Mouse (Mus musculus) 3T3-L1 (cell line): Measurements from ENCODE around the gene Olfr23.
"Not testable (repeated sequence)": the region's sequence is repeated elsewhere in the genome, so short reads cannot be mapped to it uniquely, and the experiment has no call there.

Experiments used
- DNase-seq: peaks from one replicate; pipeline ENCODE4 v3.0.0-alpha.2; 2015; ENCODE audit warnings: low read depth, low spot score

Gene Olfr23

DNA sequence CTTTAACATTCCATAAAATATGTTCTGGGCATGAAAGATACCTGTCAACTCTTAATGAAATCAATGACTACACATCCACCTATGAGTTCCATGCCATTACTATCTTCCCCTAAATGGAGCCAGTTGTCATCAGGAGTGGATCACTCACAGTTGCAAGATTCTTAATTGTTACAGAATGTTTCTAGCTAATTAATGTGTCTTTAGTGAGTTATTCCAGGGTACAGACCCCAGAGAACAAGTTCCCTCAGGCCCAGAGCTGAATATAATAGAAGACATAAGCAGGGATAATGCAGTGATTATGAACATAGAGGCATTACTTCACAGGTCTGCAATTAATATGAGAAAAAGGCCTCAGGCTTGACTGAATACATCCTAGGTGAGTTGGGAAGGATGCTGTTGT, at the start of gene Olfr23:
Olfr23 (plus strand) TSS at position 301 of the 400 bp plus-strand sequence.
- DNase-seq, result no peak

DNA sequence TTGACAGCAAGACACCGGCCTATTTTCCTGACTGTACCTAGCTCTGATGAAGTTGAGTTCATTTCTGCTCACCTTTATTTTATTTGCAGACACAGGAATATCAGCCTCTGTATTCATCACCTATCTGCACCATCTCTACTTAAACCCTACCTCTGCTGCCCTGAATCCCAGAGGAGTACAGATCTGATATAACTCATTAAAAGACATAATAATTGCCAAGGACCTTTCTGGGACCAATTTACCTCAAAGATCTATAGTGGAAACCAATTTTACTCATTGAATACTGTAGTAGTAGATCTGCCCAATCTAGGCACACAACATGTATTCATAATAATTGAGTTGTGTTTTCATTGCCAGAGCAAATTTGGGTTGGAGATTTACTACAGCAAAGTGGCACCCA, 45.8 kb upstream of the Olfr23 start, which contains the start of gene Olfr394:
Olfr394 (minus strand) TSS at position 101 of the 400 bp plus-strand sequence.
- DNase-seq, result no peak

DNA sequence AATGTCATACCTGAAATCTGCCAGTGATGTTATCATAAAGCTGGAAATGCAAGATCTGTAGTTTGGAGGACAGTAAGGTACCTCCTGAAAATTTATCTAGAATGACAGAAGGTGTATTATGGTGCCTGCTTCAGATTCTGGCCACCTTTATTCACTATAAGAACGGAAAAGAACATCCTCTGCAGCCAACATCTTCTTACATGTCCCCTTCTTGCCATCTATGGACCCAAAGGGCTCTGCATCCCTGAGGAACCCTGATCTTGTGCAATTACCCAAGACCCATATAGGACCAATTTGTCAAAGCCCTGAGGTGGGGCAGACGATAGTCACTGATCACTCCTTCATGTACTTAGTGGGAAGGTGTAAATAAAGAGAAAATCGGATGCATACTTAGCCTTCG, 27.3 kb upstream of the Olfr23 start, which contains the start of gene Olfr395:
Olfr395 (minus strand) TSS at position 101 of the 400 bp plus-strand sequence.
- not testable (repeated sequence) for DNase-seq

DNA sequence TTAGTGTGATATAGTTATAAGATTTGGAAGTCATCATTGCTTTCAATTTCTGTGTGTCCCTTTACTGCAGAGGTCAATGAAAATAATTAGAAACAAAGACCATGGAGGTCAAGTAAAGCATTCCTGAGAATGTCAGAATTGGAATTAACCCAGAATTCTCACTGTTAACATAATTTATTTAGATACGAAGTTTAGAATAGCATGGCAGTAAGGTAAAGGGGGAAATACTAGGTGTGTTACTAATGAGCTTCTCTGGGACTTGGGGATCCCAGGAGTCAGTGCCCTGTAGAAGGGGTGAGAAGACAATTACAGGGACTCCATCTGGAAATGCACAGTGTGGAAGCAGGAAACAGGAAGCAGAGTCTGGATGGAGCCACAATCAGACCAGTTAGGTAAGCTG, 24.0 kb downstream of the Olfr23 start, which contains the start of gene Olfr397:
Olfr397 (plus strand) TSS at position 301 of the 400 bp plus-strand sequence.
- DNase-seq, result no peak

DNA sequence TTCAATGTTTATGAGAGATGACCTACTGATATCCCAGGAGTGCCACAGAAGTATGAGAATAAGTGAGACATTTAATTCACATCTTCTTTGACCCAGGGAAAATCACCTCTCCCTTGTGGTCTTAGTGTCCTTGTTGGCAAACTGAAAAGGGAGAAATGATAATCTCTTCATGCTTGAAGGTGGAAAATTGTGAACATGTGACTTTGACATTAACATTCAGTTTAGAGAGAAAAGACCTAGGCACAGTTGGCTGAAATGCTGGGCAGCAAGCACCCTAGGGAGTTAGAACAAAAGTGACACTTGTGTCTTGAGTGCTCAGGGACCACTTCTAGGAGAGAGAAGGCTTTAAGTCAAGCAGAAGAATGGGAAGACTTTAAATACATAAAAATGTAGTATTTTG, 53.8 kb downstream of the Olfr23 start, which contains the start of gene Olfr398:
Olfr398 (minus strand) TSS at position 101 of the 400 bp plus-strand sequence.
- DNase-seq, result no peak
